Mouse (Mus musculus) limb, embryonic 12.5 days (tissue): ENCODE results near the gene Mul1. TPM values are rescaled to one million over a fixed set of nuclear protein-coding genes. Genes with fewer than 3 reads are reported as not detected.
A peak's percentile ranks its signal among the peaks of the same experiment; 100 is the strongest.

Experiments
- ATAC-seq: fragments of 200-750 bp; cut with Nextera tagmentation; 2 replicates; pipeline ENCODE4 v1.8.0; 2017; ENCODE audit warnings: low read depth, moderate TSS enrichment; ENCODE audit not compliant: insufficient number of reproducible peaks, insufficient read depth, low FRiP score, low TSS enrichment
- H3K27ac ChIP-seq: fragments of 300-500 bp; sonication (generic); 2 replicates; pipeline ENCODE4 v1.5.1; 2016; ENCODE audit warnings: mild to moderate bottlenecking, moderate library complexity
- H3K27me3 ChIP-seq: fragments of 300-500 bp; sonication (generic); 2 replicates; pipeline ENCODE4 v1.6.1; 2016; ENCODE audit warnings: mild to moderate bottlenecking, moderate library complexity
- H3K36me3 ChIP-seq: fragments of 300-500 bp; sonication (generic); 2 replicates; pipeline ENCODE4 v1.6.1; 2016; ENCODE audit warnings: mild to moderate bottlenecking, moderate library complexity
- H3K4me1 ChIP-seq: fragments of 300-500 bp; sonication (generic); replicated peaks from 2 replicates; pipeline ENCODE4 v1.6.1; 2016
- H3K4me2 ChIP-seq: fragments of 300-500 bp; sonication (generic); 2 replicates; pipeline ENCODE4 v1.6.1; 2016; ENCODE audit warnings: mild to moderate bottlenecking, moderate library complexity
- H3K4me3 ChIP-seq: fragments of 300-500 bp; sonication (generic); replicated peaks from 2 replicates; pipeline ENCODE4 v1.5.1; 2016; ENCODE audit warnings: mild to moderate bottlenecking
- H3K9ac ChIP-seq: fragments of 300-500 bp; sonication (generic); replicated peaks from 2 replicates; pipeline ENCODE4 v1.6.1; 2016; ENCODE audit warnings: mild to moderate bottlenecking, moderate library complexity
- H3K9me3 ChIP-seq: fragments of 300-500 bp; sonication (generic); 2 replicates; pipeline ENCODE4 v1.6.1; 2016; ENCODE audit warnings: mild to moderate bottlenecking, moderate library complexity
- WGBS: fragments of 180-500 bp; shearing (Covaris S2); methylation state at CpG from one replicate; pipeline ENCODE4 v1.1.7; 2016; 5-methylcytosine and 5-hydroxymethylcytosine counted together
- polyA plus RNA-seq: library from polyadenylated mRNA; unstranded; fragments of >200 nt; fragmentation: Nextera tagmentation; extraction: Ambion mirVana; gene quantifications from 2 replicates; pipeline ENCODE4 v1.2.1, GENCODE M21; 2016

The Mul1 gene
- polyA plus RNA-seq, 1 experiment from 2014 or later = 20.8 TPM

DNA sequence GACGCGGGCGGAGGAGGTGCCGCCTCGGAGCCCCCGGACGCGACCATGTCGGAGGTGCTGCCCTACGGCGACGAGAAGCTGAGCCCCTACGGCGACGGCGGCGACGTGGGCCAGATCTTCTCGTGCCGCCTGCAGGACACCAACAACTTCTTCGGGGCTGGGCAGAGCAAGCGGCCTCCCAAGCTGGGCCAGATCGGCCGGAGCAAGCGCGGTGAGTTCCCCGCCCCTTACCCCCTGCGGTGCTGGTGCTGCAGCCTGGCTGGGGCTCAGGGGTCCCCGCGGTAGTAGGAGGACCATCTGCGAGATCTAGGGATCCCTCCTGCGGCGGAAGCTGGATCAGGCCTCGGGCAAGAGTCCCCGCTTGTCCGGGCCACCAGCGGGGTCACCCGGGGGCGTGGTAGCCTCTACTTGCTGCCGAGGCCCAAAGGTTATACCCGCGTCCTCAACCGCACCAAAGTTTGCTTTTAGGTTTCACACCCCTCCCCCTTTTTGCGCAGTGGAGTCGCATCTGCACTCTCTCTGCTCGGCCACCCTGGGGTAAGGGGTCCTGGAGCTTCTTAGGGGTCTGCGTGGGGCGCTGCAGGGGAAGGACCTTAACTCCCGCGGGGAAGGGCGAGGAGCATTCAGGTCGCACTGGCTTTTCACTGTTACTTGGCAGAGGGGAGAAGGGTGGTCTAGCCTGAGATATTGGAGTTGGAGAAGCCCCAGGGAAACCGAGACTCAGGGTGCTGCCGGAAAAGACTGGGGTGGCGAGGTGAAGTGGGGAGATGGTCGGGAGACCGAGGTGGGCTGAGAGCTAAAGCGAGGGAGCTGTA lies 20.9 kb downstream of the Mul1 start:
- Histone ChIP-seq H3K27ac (peak overlapping the region; percentile 66; the same call in 1 of the 2 replicates), H3K4me2 (peak overlapping the region; percentile 97), H3K9ac (peak overlapping the region; percentile 79), H3K27me3 (peaks cover 80% of the 10 kb centered on the region), H3K9me3 (no peaks in the 10 kb centered on the region), H3K36me3 (no peaks in the 10 kb centered on the region), H3K4me3 (peak overlapping the region; percentile 82), H3K4me1 (peaks cover 25% of the 10 kb centered on the region)
- no peak for ATAC-seq
- WGBS = under 1% methylated on average over 58 of the region's 58 CpGs

- Histone ChIP-seq H3K4me3 (peak overlapping the region; percentile 82), H3K4me1 (peaks cover 25% of the 10 kb centered on the region), H3K36me3 (no peaks in the 10 kb centered on the region), H3K9me3 (no peaks in the 10 kb centered on the region), H3K27me3 (peaks cover 85% of the 10 kb centered on the region), H3K4me2 (peak overlapping the region; percentile 97), H3K9ac (peak overlapping the region; percentile 79), H3K27ac (no peak overlapping the region)
- ATAC-seq = no peak
- WGBS = 1% methylated on average over 17 of the region's 17 CpGs
Measured at GRCm38 (mm10) chr4:138455956-138456341, 21.5 kb downstream of the Mul1 start.

- Histone ChIP-seq H3K4me1 (peaks cover 25% of the 10 kb centered on the region), H3K9ac (no peak overlapping the region; the same call in 1 of the 2 replicates), H3K4me3 (peak overlapping the region; percentile 82), H3K27me3 (peaks cover 84% of the 10 kb centered on the region), H3K36me3 (no peaks in the 10 kb centered on the region), H3K27ac (no peak overlapping the region), H3K9me3 (no peaks in the 10 kb centered on the region), H3K4me2 (peak overlapping the region; percentile 97)
- no peak for ATAC-seq
- WGBS = 13% methylated on average over 8 of the region's 8 CpGs
Measured at GRCm38 (mm10) chr4:138456536-138456935, 22.1 kb downstream of the Mul1 start.

- ATAC-seq = no peak
- 58% methylated on average over 4 of the region's 4 CpGs for WGBS
- Histone ChIP-seq H3K9me3 (no peaks in the 10 kb centered on the region), H3K4me2 (no peak overlapping the region), H3K9ac (no peak overlapping the region), H3K27me3 (peaks cover 83% of the 10 kb centered on the region), H3K4me1 (peaks cover 25% of the 10 kb centered on the region), H3K36me3 (no peaks in the 10 kb centered on the region), H3K4me3 (no peak overlapping the region), H3K27ac (no peak overlapping the region)
Measured at GRCm38 (mm10) chr4:138457091-138457490, 22.6 kb downstream of the Mul1 start.

DNA sequence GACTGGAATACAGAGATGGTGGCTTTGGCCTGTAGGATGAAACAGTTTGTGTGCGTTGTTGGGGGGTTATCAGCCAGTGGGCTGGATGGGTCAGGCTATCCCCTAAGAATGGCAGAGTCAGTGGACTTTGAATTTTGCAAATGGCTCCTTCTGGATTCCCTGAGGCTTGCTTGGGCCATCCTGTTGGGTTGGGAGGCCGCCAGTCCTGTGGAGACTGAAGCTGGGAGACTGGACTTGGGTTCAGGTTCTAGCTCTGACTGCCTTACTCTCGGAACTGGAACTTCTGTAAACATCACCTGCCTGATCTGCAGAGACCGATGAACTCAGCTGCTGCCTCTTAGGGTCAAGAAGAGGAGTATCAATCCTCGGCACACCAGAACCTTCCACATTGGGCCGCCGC lies 23.7 kb downstream of the Mul1 start:
- Histone ChIP-seq H3K9ac (no peak overlapping the region), H3K4me3 (no peak overlapping the region), H3K9me3 (no peaks in the 10 kb centered on the region), H3K27ac (no peak overlapping the region), H3K4me2 (no peak overlapping the region), H3K4me1 (peaks cover 22% of the 10 kb centered on the region), H3K27me3 (peaks cover 79% of the 10 kb centered on the region), H3K36me3 (no peaks in the 10 kb centered on the region)
- no peak for ATAC-seq
- 72% methylated on average over 7 of the region's 7 CpGs for WGBS

- H3K4me1 ChIP-seq = peaks cover 22% of the 10 kb centered on the region
- peaks cover 79% of the 10 kb centered on the region for H3K27me3 ChIP-seq
- 49% methylated on average over 5 of the region's 5 CpGs for WGBS
Measured at GRCm38 (mm10) chr4:138458735-138459440, 24.4 kb downstream of the Mul1 start.

GRCm38 (mm10) chr4:138459775-138460174 lies 25.3 kb downstream of the Mul1 start:
- Histone ChIP-seq H3K9me3 (no peaks in the 10 kb centered on the region), H3K4me2 (no peak overlapping the region), H3K36me3 (no peaks in the 10 kb centered on the region), H3K9ac (no peak overlapping the region), H3K27ac (no peak overlapping the region), H3K27me3 (peaks cover 81% of the 10 kb centered on the region), H3K4me1 (peaks cover 30% of the 10 kb centered on the region), H3K4me3 (no peak overlapping the region)
- no peak for ATAC-seq
- 80% methylated on average over 6 of the region's 6 CpGs for WGBS

More at GRCm38 (mm10) chr4:138458735-138459440, 24.4 kb downstream of the Mul1 start:
- H3K9me3 ChIP-seq = no peaks in the 10 kb centered on the region
- no peaks in the 10 kb centered on the region for H3K36me3 ChIP-seq
- no peak overlapping the region for H3K4me3 ChIP-seq
- no peak for ATAC-seq
- H3K4me2 ChIP-seq = no peak overlapping the region
- H3K9ac ChIP-seq = no peak overlapping the region
- no peak overlapping the region for H3K27ac ChIP-seq

- no peak overlapping the region for H3K4me2 ChIP-seq
- H3K4me1 ChIP-seq = peaks cover 30% of the 10 kb centered on the region
- ATAC-seq = no peak
- 29% methylated on average over 9 of the region's 9 CpGs for WGBS
- peaks cover 81% of the 10 kb centered on the region for H3K27me3 ChIP-seq
- no peak overlapping the region for H3K9ac ChIP-seq
- H3K9me3 ChIP-seq = no peaks in the 10 kb centered on the region
- no peaks in the 10 kb centered on the region for H3K36me3 ChIP-seq
- H3K4me3 ChIP-seq = no peak overlapping the region
- no peak overlapping the region for H3K27ac ChIP-seq
Measured at GRCm38 (mm10) chr4:138460910-138461309, 26.4 kb downstream of the Mul1 start.

DNA sequence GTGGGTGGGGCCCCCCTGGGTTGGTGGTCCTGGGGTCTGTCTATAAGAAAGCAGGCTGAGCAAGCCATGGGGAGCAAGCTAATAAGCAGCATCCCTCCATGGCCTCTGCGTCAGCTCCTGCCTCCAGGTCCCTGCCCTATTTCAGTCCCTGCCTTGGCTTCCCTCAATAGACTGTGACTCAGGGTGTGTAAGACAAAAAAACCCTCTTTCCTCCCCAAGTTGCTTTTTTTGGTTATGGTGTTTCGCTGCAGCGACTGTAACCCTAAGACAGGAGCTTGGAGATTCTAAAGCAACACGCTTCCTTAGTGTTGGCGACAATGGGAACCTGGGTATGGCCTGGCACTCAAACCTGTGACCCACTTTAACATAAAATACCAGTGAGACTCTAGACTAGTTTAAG lies 27.0 kb downstream of the Mul1 start:
- H3K4me1 ChIP-seq = peaks cover 26% of the 10 kb centered on the region
- WGBS = 91% methylated on average over 5 of the region's 5 CpGs
- H3K9me3 ChIP-seq = no peaks in the 10 kb centered on the region
- H3K27ac ChIP-seq = no peak overlapping the region
- no peaks in the 10 kb centered on the region for H3K36me3 ChIP-seq
- no peak overlapping the region for H3K4me2 ChIP-seq
- no peak overlapping the region for H3K9ac ChIP-seq
- H3K4me3 ChIP-seq = no peak overlapping the region
- peaks cover 81% of the 10 kb centered on the region for H3K27me3 ChIP-seq
- no peak for ATAC-seq

DNA sequence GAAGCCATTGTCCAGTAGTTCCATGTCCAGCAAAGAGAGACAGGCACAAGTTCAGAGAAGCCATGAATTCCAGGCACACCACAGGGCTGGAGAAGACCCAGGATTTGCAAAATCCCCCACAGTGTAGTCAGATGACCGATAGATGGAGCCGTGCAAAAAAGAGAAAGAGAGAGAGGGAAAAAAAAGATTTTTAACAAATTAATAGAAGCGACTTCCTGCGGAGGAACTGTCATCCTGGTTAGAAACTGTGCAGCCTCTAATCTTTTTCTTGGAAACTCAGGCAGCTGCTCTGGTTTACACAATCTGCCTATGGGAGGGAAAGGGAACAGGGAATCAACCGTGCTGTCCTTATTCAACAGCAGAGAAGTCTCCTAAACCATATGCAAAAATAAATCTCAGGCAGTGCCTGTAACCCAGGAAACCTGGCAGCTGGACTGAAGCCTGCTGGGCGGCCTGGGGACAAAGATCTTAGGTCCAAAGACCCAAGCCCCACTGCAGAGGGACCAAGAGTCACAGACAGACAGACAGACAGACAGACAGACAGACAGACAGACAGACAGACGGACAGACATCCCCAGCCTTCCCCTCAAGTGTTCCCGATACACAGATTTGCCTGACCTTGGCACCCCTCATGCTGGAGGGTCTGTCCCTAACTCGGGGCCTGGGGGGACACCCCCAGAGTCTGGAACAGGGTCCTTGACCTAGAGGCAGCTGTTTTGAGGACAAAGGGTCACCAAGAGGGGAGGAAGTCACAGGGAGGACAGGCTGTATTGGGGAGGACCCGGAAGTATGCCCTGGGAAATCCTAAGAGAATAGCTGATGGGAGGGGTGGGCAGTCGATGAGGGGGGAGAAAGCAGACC lies 28.7 kb downstream of the Mul1 start:
- Histone ChIP-seq H3K9me3 (no peaks in the 10 kb centered on the region), H3K4me1 (peaks cover 26% of the 10 kb centered on the region), H3K9ac (no peak overlapping the region), H3K4me3 (no peak overlapping the region), H3K36me3 (no peaks in the 10 kb centered on the region), H3K27me3 (peaks cover 82% of the 10 kb centered on the region), H3K4me2 (peak overlapping the region; percentile 8; the same call in 1 of the 2 replicates), H3K27ac (no peak overlapping the region)
- ATAC-seq = no peak
- WGBS = 9% methylated on average over 11 of the region's 11 CpGs
